Comparison of ENCODE assay signal across 7 mouse cellular contexts in the genomic region with DNA sequence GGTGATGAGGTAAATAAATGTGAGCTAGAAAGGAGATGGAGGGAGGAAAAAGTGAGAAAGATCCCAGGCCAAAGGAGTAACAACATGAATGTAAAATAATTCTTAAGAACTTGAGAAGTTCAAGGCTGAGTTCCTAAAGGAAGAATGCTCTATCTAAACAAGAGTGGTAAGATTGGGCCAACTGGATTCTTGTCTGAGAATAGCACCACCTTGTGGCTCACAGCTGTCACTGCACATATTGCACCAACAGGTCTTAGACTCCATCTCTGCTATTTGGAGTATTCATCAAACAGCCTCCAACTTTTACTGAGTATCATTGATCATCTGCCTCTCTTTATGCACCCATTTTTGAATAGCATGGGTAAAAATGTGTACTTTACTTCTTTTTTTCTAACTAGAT. TPM values are rescaled to one million over a fixed set of nuclear protein-coding genes. Genes with fewer than 3 reads are reported as not detected.
DNase-seq lines count a peak whose midpoint lies in the region.

No protein-coding gene starts in this region.

- intact Hi-C loops in left cerebral cortex, postnatal 36 days (cut with DNase I): loop anchor here (2.0 to 10.0 kb wide), 2 partner anchors 65 to 111 kb away; no protein-coding TSS in a partner anchor

- peak; percentile 59 for DNase-seq in right cerebral cortex, adult 18-20 months
- DNase-seq in right cerebral cortex, postnatal 4 days: no peak
- peak; percentile 73 for DNase-seq in R1 (ENCODE audit: low read depth, low spot score)
- peak; percentile 67 to 74 for DNase-seq in cerebellum, postnatal 14 days
- peak; percentile 66 for DNase-seq in heart, postnatal 4 days
- peak; percentile 48 to 56 for DNase-seq in left cerebral cortex, postnatal 36 days (ENCODE audit: low spot score in 2 of 2)
- DNase-seq in retina, embryonic 14.5 days (ENCODE audit: low spot score): peak; percentile 88

RNA-seq across cellular contexts. Expression of gene Ptpdc1, which starts 14.1 kb away (rescaled TPM):
- 1 to 10 TPM; 8.2 to 8.9 TPM for total RNA-seq in heart, postnatal 4 days (2021)
- total RNA-seq in left cerebral cortex, postnatal 36 days (2021): 10 to 100 TPM; 23.5 to 28.9 TPM

RNA-seq across cellular contexts. Expression of gene Barx1, which starts 23.2 kb away (rescaled TPM):
- not detected for total RNA-seq in heart, postnatal 4 days (2021)
- not detected for total RNA-seq in left cerebral cortex, postnatal 36 days (2021)
